Mouse (Mus musculus): ENCODE measurements around the gene H13. TPM values are rescaled to one million over a fixed set of nuclear protein-coding genes. Genes with fewer than 3 reads are reported as not detected.
A peak's percentile ranks its signal among the peaks of the same experiment; 100 is the strongest.

Gene H13
- polyA plus RNA-seq (2014; fragmentation: Nextera tagmentation; extraction: Ambion mirVana), result 88.6 and 92.1 TPM in 2 replicates

DNA sequence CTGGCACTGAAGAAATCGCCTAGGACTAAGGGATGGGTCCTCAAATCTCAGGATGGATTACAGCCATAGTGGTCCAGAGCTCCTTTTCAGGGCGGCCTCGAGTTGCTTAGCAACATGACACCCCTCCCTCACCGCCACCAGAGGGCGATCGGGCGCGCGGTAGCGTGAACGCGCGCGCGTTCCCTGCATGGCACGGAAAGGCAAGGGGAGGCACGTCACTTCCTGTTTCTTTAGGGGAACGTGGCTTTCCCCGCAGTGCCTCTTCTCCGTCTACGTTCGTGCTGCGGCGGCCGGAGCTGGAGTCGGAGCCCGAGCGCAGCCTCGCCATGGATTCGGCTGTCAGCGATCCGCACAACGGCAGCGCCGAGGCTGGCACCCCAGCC, at the start of gene H13:
H13 (plus strand) TSS at position 206 of the 383 bp plus-strand sequence.
- Histone ChIP-seq H3K9me3 (ENCODE audit: control insufficient read depth, low read length) (no peaks in the 10 kb centered on the region), H3K27ac (ENCODE audit: low read depth, low read length) (peak within 1 kb of the TSS; percentile 77), H3K9ac (ENCODE audit: low read depth, low read length) (peak within 1 kb of the TSS; percentile 92), H3K4me1 (replicated peaks; ENCODE audit: control insufficient read depth, insufficient read depth, low read length) (peaks cover 27% of the 10 kb centered on the region), H3K4me3 (ENCODE audit: low read depth, low read length) (peak within 1 kb of the TSS; percentile 96), H3K27me3 (replicated peaks; ENCODE audit: control insufficient read depth, insufficient read depth, low read length) (no peaks in the 10 kb centered on the region), H3K4me2 (peak within 1 kb of the TSS; percentile 95), H3K36me3 (ENCODE audit: control insufficient read depth, insufficient read depth, low read length) (peaks cover 6% of the 10 kb centered on the region; the same call in 1 of the 2 replicates)
- ATAC-seq (replicated peaks; ENCODE audit: low FRiP score) (peak; percentile 76), DNase-seq (ENCODE audit: low spot score) (peak; percentile 93)
- under 1% methylated on average over 35 of the region's 35 CpGs for WGBS

DNA sequence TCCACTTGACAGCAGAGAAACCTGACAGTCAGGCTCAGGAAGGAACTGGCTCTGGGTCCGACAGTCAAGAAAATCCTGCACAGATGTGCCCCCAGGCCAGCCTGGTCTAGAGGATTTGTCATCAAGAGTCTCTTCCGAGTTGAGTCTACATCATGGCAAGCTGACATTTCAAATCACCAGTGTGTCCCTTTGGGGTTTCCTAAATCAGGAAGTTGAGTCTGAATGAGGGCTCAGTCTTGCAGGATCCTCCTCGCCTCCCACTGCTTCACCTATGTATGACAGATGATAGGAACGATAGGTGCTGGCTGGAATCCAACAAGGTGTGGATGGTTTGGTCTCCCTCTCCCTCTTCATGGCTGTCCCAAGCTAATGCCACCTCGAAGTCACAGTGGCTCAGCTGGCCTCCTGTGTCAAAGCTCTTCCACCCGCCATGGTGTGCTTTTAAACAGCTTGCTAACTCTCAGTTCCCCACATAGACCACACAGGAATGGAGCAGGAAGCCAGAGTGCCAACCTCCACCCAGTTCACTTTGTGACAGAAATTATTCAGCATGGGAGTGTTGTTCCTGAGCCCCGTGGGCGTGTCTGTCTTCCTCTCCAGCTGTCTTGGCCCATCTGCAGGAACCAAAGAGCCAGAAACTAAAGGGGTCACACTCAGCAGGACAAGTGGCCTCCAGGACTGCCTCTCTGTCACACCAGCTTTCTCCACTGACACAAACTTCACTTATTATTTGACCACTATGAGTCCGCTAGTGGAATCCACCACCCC, 48.7 kb upstream of the H13 start:
- WGBS, result 63% methylated on average over 9 of the region's 9 CpGs

DNA sequence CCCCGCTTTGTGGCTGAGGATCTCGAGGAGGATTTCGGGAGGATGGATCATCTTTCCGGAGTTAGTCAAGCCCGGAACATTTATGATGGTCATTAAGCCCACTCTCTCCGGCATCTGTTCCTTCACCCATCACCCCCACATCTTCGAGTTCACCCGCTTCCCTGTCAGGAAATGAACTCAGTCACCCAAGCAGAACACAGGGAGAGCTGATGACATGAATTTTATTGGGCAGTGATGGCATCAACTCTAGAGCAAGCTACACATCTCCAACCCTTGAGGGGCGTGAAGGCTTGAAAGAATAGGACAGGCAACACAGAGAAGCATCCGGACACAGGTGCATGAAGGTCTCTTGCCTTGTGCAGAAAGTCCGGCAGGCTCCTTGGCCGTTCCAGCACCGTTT, 47.1 kb upstream of the H13 start:
- no peak overlapping the region for H3K9ac ChIP-seq (ENCODE audit: low read depth, low read length)

More for the DNA sequence above, 48.7 kb upstream of the H13 start:
- Histone ChIP-seq H3K9me3 (ENCODE audit: control insufficient read depth, low read length) (no peaks in the 10 kb centered on the region), H3K4me1 (replicated peaks; ENCODE audit: control insufficient read depth, insufficient read depth, low read length) (no peaks in the 10 kb centered on the region), H3K36me3 (ENCODE audit: control insufficient read depth, insufficient read depth, low read length) (no peaks in the 10 kb centered on the region), H3K27ac (ENCODE audit: low read depth, low read length) (no peak overlapping the region), H3K27me3 (replicated peaks; ENCODE audit: control insufficient read depth, insufficient read depth, low read length) (peaks cover 4% of the 10 kb centered on the region), H3K4me3 (ENCODE audit: low read depth, low read length) (no peak overlapping the region), H3K9ac (ENCODE audit: low read depth, low read length) (no peak overlapping the region), H3K4me2 (no peak overlapping the region)
- no peak for DNase-seq (ENCODE audit: low spot score)
- no peak for ATAC-seq (replicated peaks; ENCODE audit: low FRiP score)

DNA sequence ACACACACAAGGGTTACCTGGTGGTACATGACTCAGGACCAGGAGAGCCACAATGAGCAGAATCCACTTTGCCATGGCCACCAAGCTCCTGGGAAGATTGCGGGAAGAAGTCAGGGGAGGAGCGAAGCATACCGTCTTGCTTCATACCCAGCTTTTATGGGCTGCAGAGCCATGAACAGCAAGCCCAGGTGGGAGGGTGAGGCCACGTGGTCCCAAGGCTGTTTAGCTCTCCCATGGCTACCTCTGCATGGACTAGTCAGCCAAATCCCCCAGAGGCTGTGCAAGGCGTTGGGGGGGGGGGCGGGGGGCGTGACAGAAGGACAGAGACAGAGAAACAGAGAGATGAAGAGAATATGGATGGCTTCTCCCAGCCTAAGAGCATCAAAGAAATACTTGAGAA, 46.3 kb upstream of the H13 start, which contains the start of gene Defb25:
Defb25 (minus strand) TSS at position 101 of the 400 bp plus-strand sequence.
- DNase-seq (ENCODE audit: low spot score), result no peak
- H3K9ac ChIP-seq (ENCODE audit: low read depth, low read length), result no peak within 1 kb of the TSS
- WGBS, result 75% methylated on average over 7 of the region's 7 CpGs
- no peaks in the 10 kb centered on the region for H3K36me3 ChIP-seq (ENCODE audit: control insufficient read depth, insufficient read depth, low read length)
- peaks cover 28% of the 10 kb centered on the region for H3K27me3 ChIP-seq (replicated peaks; ENCODE audit: control insufficient read depth, insufficient read depth, low read length)
- no peak within 1 kb of the TSS for H3K4me3 ChIP-seq (ENCODE audit: low read depth, low read length)
- H3K4me1 ChIP-seq (replicated peaks; ENCODE audit: control insufficient read depth, insufficient read depth, low read length), result 0 out of 2 replicates have a peak, but pooled peaks cover 9% of the 10 kb centered on the region
- H3K4me2 ChIP-seq, result no peak within 1 kb of the TSS
- no peaks in the 10 kb centered on the region for H3K9me3 ChIP-seq (ENCODE audit: control insufficient read depth, low read length)
- ATAC-seq (replicated peaks; ENCODE audit: low FRiP score), result no peak
- H3K27ac ChIP-seq (ENCODE audit: low read depth, low read length), result no peak within 1 kb of the TSS

More for the DNA sequence above, 47.1 kb upstream of the H13 start:
- H3K4me3 ChIP-seq (ENCODE audit: low read depth, low read length), result no peak overlapping the region
- DNase-seq (ENCODE audit: low spot score) (no peak), ATAC-seq (replicated peaks; ENCODE audit: low FRiP score) (no peak)
- no peak overlapping the region for H3K27ac ChIP-seq (ENCODE audit: low read depth, low read length)
- H3K4me1 ChIP-seq (replicated peaks; ENCODE audit: control insufficient read depth, insufficient read depth, low read length), result 0 out of 2 replicates have a peak, but pooled peaks cover 6% of the 10 kb centered on the region
- H3K27me3 ChIP-seq (replicated peaks; ENCODE audit: control insufficient read depth, insufficient read depth, low read length), result peaks cover 20% of the 10 kb centered on the region
- 73% methylated on average over 13 of the region's 13 CpGs for WGBS
- H3K9me3 ChIP-seq (ENCODE audit: control insufficient read depth, low read length), result no peaks in the 10 kb centered on the region
- no peaks in the 10 kb centered on the region for H3K36me3 ChIP-seq (ENCODE audit: control insufficient read depth, insufficient read depth, low read length)
- H3K4me2 ChIP-seq, result no peak overlapping the region

DNA sequence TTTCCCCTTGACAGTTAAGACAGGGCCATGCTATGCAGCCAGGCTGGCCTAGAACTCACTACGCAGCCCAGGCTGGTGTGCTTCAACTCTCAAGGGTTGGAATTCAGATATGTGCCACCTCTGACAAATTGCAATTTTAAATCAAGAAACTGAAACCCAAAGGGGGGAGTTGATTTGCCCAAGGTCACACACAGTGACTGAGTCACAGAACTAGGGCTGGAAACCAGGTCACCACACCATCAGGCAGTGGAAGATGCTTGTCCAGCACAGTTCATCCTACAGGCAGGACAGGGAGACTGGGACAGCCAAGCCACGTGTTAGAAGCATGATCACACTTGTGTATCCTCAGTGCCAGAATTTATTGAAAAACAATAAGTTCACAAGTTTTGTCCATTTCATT, 44.7 kb upstream of the H13 start:
- Histone ChIP-seq H3K4me3 (ENCODE audit: low read depth, low read length) (no peak overlapping the region), H3K4me2 (no peak overlapping the region), H3K4me1 (replicated peaks; ENCODE audit: control insufficient read depth, insufficient read depth, low read length) (0 out of 2 replicates have a peak, but pooled peaks cover 9% of the 10 kb centered on the region), H3K36me3 (ENCODE audit: control insufficient read depth, insufficient read depth, low read length) (no peaks in the 10 kb centered on the region), H3K27me3 (replicated peaks; ENCODE audit: control insufficient read depth, insufficient read depth, low read length) (peaks cover 42% of the 10 kb centered on the region), H3K9me3 (ENCODE audit: control insufficient read depth, low read length) (no peaks in the 10 kb centered on the region), H3K27ac (ENCODE audit: low read depth, low read length) (no peak overlapping the region), H3K9ac (ENCODE audit: low read depth, low read length) (no peak overlapping the region)
- DNase-seq (ENCODE audit: low spot score), result no peak
- no peak for ATAC-seq (replicated peaks; ENCODE audit: low FRiP score)
- 81% methylated on average over 2 of the region's 2 CpGs for WGBS

- Histone ChIP-seq H3K4me1 (replicated peaks; ENCODE audit: control insufficient read depth, insufficient read depth, low read length) (0 out of 2 replicates have a peak, but pooled peaks cover 9% of the 10 kb centered on the region), H3K27me3 (replicated peaks; ENCODE audit: control insufficient read depth, insufficient read depth, low read length) (peaks cover 42% of the 10 kb centered on the region), H3K36me3 (ENCODE audit: control insufficient read depth, insufficient read depth, low read length) (no peaks in the 10 kb centered on the region), H3K4me3 (ENCODE audit: low read depth, low read length) (no peak overlapping the region), H3K4me2 (no peak overlapping the region), H3K27ac (ENCODE audit: low read depth, low read length) (no peak overlapping the region), H3K9ac (ENCODE audit: low read depth, low read length) (no peak overlapping the region), H3K9me3 (ENCODE audit: control insufficient read depth, low read length) (no peaks in the 10 kb centered on the region)
- WGBS, result 14% methylated on average over 1 of the region's 1 CpGs
- DNase-seq (ENCODE audit: low spot score) (no peak), ATAC-seq (replicated peaks; ENCODE audit: low FRiP score) (no peak)
Observed at GRCm38 (mm10) chr2:152625256-152625655, 44.0 kb upstream of the H13 start.

GRCm38 (mm10) chr2:152626774-152627591, 42.3 kb upstream of the H13 start, which contains the start of gene Rem1:
Gene Rem1 (plus strand): TSS chr2:152626951.
- Histone ChIP-seq H3K9ac (ENCODE audit: low read depth, low read length) (no peak within 1 kb of the TSS), H3K27me3 (replicated peaks; ENCODE audit: control insufficient read depth, insufficient read depth, low read length) (peaks cover 45% of the 10 kb centered on the region), H3K4me3 (ENCODE audit: low read depth, low read length) (peak within 1 kb of the TSS; percentile 43), H3K9me3 (ENCODE audit: control insufficient read depth, low read length) (no peaks in the 10 kb centered on the region), H3K4me1 (replicated peaks; ENCODE audit: control insufficient read depth, insufficient read depth, low read length) (0 out of 2 replicates have a peak, but pooled peaks cover 9% of the 10 kb centered on the region), H3K27ac (ENCODE audit: low read depth, low read length) (no peak within 1 kb of the TSS), H3K36me3 (ENCODE audit: control insufficient read depth, insufficient read depth, low read length) (no peaks in the 10 kb centered on the region), H3K4me2 (peak within 1 kb of the TSS; percentile 67)
- WGBS, result 2% methylated on average over 59 of the region's 59 CpGs
- ATAC-seq (replicated peaks; ENCODE audit: low FRiP score) (peak; percentile 39; the same call in 1 of the 2 replicates), DNase-seq (ENCODE audit: low spot score) (no peak)

DNA sequence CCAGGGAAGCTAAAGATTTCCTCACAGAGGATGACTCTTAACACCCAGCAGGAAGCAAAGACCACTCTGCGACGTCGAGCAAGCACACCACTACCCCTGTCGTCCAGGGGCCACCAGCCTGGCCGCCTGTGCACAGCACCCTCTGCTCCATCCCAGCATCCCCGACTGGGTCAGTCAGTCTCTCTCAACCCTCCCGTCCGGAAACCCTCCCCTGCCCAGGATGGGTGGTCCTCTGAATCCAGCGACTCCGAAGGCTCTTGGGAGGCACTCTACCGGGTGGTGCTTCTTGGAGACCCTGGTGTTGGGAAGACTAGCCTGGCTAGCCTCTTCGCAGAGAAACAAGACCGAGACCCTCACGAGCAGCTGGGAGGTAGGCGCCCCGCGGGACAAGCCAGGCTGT, 41.2 kb upstream of the H13 start:
- H3K9ac ChIP-seq (ENCODE audit: low read depth, low read length), result no peak overlapping the region
- no peak overlapping the region for H3K4me3 ChIP-seq (ENCODE audit: low read depth, low read length)
- DNase-seq (ENCODE audit: low spot score) (no peak), ATAC-seq (replicated peaks; ENCODE audit: low FRiP score) (no peak)
- 0 out of 2 replicates have a peak, but pooled peaks cover 9% of the 10 kb centered on the region for H3K4me1 ChIP-seq (replicated peaks; ENCODE audit: control insufficient read depth, insufficient read depth, low read length)
- 47% methylated on average over 17 of the region's 17 CpGs for WGBS
- no peaks in the 10 kb centered on the region for H3K36me3 ChIP-seq (ENCODE audit: control insufficient read depth, insufficient read depth, low read length)
- no peak overlapping the region for H3K27ac ChIP-seq (ENCODE audit: low read depth, low read length)
- no peak overlapping the region for H3K4me2 ChIP-seq
- H3K27me3 ChIP-seq (replicated peaks; ENCODE audit: control insufficient read depth, insufficient read depth, low read length), result peaks cover 43% of the 10 kb centered on the region
- H3K9me3 ChIP-seq (ENCODE audit: control insufficient read depth, low read length), result no peaks in the 10 kb centered on the region

Data from liver, embryonic 11.5 days (tissue).